ENCODE assay signal across 7 mouse cellular contexts in genomic region chr1:72183554-72183953, GRCm38 (mm10). TPM values are rescaled to one million over a fixed set of nuclear protein-coding genes. Genes with fewer than 3 reads are reported as not detected.
DNase-seq lines count a peak whose midpoint lies in the region; ATAC-seq lines count a peak whose summit lies in the region.

No protein-coding gene starts in this region.

- no peaks in the 10 kb centered on the region for H3K9me3 ChIP-seq in neural tube, embryonic 11.5 days (ENCODE audit: control insufficient read depth, low read length)
- H3K9me3 ChIP-seq in hindbrain, embryonic 11.5 days (ENCODE audit: control insufficient read depth, low read length) = no peaks in the 10 kb centered on the region
- no peaks in the 10 kb centered on the region for H3K9me3 ChIP-seq in liver, embryonic 16.5 days (replicated peaks; ENCODE audit: control insufficient read depth, low read length)

- H3K36me3 ChIP-seq in neural tube, embryonic 11.5 days (ENCODE audit: control insufficient read depth, insufficient read depth, low read length) = no peaks in the 10 kb centered on the region
- no peaks in the 10 kb centered on the region for H3K36me3 ChIP-seq in hindbrain, embryonic 11.5 days (ENCODE audit: control insufficient read depth, insufficient read depth, low read length)
- no peaks in the 10 kb centered on the region for H3K36me3 ChIP-seq in liver, embryonic 16.5 days (ENCODE audit: control insufficient read depth, insufficient read depth)

- no peak overlapping the region for H3K27ac ChIP-seq in neural tube, embryonic 11.5 days (ENCODE audit: low read depth, low read length)
- no peak overlapping the region for H3K27ac ChIP-seq in hindbrain, embryonic 11.5 days (ENCODE audit: low read depth, low read length)
- H3K27ac ChIP-seq in liver, embryonic 16.5 days (ENCODE audit: low read length) = 0 out of 2 replicates have a peak overlapping the region, but pooled peaks have one; percentile 6

- H3K4me2 ChIP-seq in neural tube, embryonic 11.5 days (ENCODE audit: low read depth) = no peak overlapping the region
- H3K4me2 ChIP-seq in hindbrain, embryonic 11.5 days (replicated peaks; ENCODE audit: low read depth, low read length) = no peak overlapping the region; the same call in 1 of the 2 replicates
- H3K4me2 ChIP-seq in liver, embryonic 16.5 days (ENCODE audit: low read depth, low read length) = no peak overlapping the region

- no peak overlapping the region for H3K9ac ChIP-seq in neural tube, embryonic 11.5 days (ENCODE audit: low read length)
- no peak overlapping the region for H3K9ac ChIP-seq in hindbrain, embryonic 11.5 days (ENCODE audit: low read depth, low read length)
- no peak overlapping the region for H3K9ac ChIP-seq in liver, embryonic 16.5 days (ENCODE audit: low read depth, low read length)

- peak; percentile 31; the same call in 1 of the 2 replicates for ATAC-seq in neural tube, embryonic 11.5 days (ENCODE audit: insufficient read depth, low FRiP score, low TSS enrichment)
- peak; percentile 39 for ATAC-seq in hindbrain, embryonic 11.5 days (ENCODE audit: low FRiP score)
- no peak for ATAC-seq in liver, embryonic 16.5 days (ENCODE audit: low read depth)

- peaks cover 11% of the 10 kb centered on the region for H3K4me1 ChIP-seq in neural tube, embryonic 11.5 days (ENCODE audit: control insufficient read depth, insufficient read depth, low read length)
- H3K4me1 ChIP-seq in hindbrain, embryonic 11.5 days (replicated peaks; ENCODE audit: control insufficient read depth, insufficient read depth, low read length) = no peaks in the 10 kb centered on the region; the same call in 1 of the 2 replicates
- no peaks in the 10 kb centered on the region for H3K4me1 ChIP-seq in liver, embryonic 16.5 days (ENCODE audit: control insufficient read depth, low read depth, low read length)

- no peak overlapping the region for H3K4me3 ChIP-seq in neural tube, embryonic 11.5 days (ENCODE audit: low read depth, low read length)
- no peak overlapping the region for H3K4me3 ChIP-seq in hindbrain, embryonic 11.5 days (ENCODE audit: low read depth, low read length)
- H3K4me3 ChIP-seq in liver, embryonic 16.5 days (ENCODE audit: low read depth, low read length) = no peak overlapping the region

- WGBS in neural tube, embryonic 11.5 days = 58% methylated on average over 6 of the region's 6 CpGs
- 58% methylated on average over 6 of the region's 6 CpGs for WGBS in hindbrain, embryonic 11.5 days
- 54% methylated on average over 6 of the region's 6 CpGs for WGBS in liver, embryonic 16.5 days (ENCODE audit: insufficient replicate concordance)

- DNase-seq in neural tube, embryonic 11.5 days (ENCODE audit: low spot score) = no peak
- no peak for DNase-seq in neural tube, embryonic 10.5 days (ENCODE audit: extremely low spot score, low spot score)
- no peak for DNase-seq in hindbrain, embryonic 11.5 days (ENCODE audit: low spot score)
- no peak for DNase-seq in frontal cortex, adult 2 months (ENCODE audit: extremely low spot score in 1 of 2, low spot score in 1 of 2)
- DNase-seq in frontal cortex, postnatal 25 days (ENCODE audit: low spot score in 2 of 2) = no peak
- DNase-seq in kidney, postnatal 10 days = no peak

- H3K27me3 ChIP-seq in neural tube, embryonic 11.5 days (ENCODE audit: control insufficient read depth, insufficient read depth, low read length) = no peaks in the 10 kb centered on the region
- no peaks in the 10 kb centered on the region for H3K27me3 ChIP-seq in hindbrain, embryonic 11.5 days (ENCODE audit: control insufficient read depth, insufficient read depth, low read length)
- no peaks in the 10 kb centered on the region for H3K27me3 ChIP-seq in liver, embryonic 16.5 days (ENCODE audit: control insufficient read depth, insufficient read depth, low read depth, low read length)

RNA-seq across cellular contexts. Expression of gene Mreg, which starts 28.6 kb away (rescaled TPM):
- polyA plus RNA-seq in neural tube, embryonic 11.5 days (2014; fragmentation: Nextera tagmentation; extraction: Ambion mirVana) = 31.0 and 38.8 TPM in 2 replicates
- polyA plus RNA-seq in hindbrain, embryonic 11.5 days (2014; fragmentation: Nextera tagmentation; extraction: Ambion mirVana) = 15.6 and 24.1 TPM in 2 replicates
- 8.0 and 8.1 TPM in 2 replicates for polyA plus RNA-seq in liver, embryonic 16.5 days (2015; fragmentation: Nextera tagmentation; extraction: Ambion mirVana)
- 3.3 and 4.1 TPM in 2 replicates for polyA plus RNA-seq in frontal cortex, adult 2 months (2012; rRNA removed)
